Mouse (Mus musculus) liver, postnatal 0 days (tissue): ENCODE results near the gene Tmem190. TPM values are rescaled to one million over a fixed set of nuclear protein-coding genes. Genes with fewer than 3 reads are reported as not detected.
A peak's percentile ranks its signal among the peaks of the same experiment; 100 is the strongest.

Experiments
- ATAC-seq: fragments of 200-750 bp; cut with Nextera tagmentation; 2 replicates; pipeline ENCODE4 v1.8.0; 2017; ENCODE audit warnings: mild to moderate bottlenecking, moderate library complexity
- DNase-seq: peaks from one replicate; pipeline ENCODE4 v3.0.0-alpha.2; 2016
- H3K27ac ChIP-seq: fragments of 300-500 bp; sonication (generic); 2 replicates; pipeline ENCODE4 v1.5.1; 2014; ENCODE audit warnings: antibody characterized with exemption, moderate library complexity, mild to moderate bottlenecking, low read depth
- H3K27me3 ChIP-seq: fragments of 300-500 bp; sonication (generic); 2 replicates; pipeline ENCODE4 v1.6.1; 2014; ENCODE audit warnings: low read length, control low read depth, mixed read lengths; ENCODE audit not compliant: insufficient read depth
- H3K36me3 ChIP-seq: fragments of 300-500 bp; sonication (generic); replicated peaks from 2 replicates; pipeline ENCODE4 v1.6.1; 2014; ENCODE audit warnings: mild to moderate bottlenecking, control low read depth, low read length, moderate library complexity, mixed read lengths; ENCODE audit not compliant: insufficient read depth
- H3K4me1 ChIP-seq: fragments of 300-500 bp; sonication (generic); 2 replicates; pipeline ENCODE4 v1.6.1; 2014; ENCODE audit warnings: antibody characterized with exemption, mild to moderate bottlenecking, control low read depth; ENCODE audit not compliant: insufficient read depth
- H3K4me2 ChIP-seq: fragments of 300-500 bp; sonication (generic); 2 replicates; pipeline ENCODE4 v1.6.1; 2014; ENCODE audit warnings: low read depth, mild to moderate bottlenecking, low read length, moderate library complexity, mixed read lengths
- H3K4me3 ChIP-seq: fragments of 300-500 bp; sonication (generic); 2 replicates; pipeline ENCODE4 v1.5.1; 2014; ENCODE audit warnings: low read depth, low read length
- H3K9ac ChIP-seq: fragments of 300-500 bp; sonication (generic); replicated peaks from 2 replicates; pipeline ENCODE4 v1.6.1; 2014; ENCODE audit warnings: mild to moderate bottlenecking, moderate library complexity
- H3K9me3 ChIP-seq: fragments of 300-500 bp; sonication (generic); 2 replicates; pipeline ENCODE4 v1.6.1; 2016; ENCODE audit warnings: mild to moderate bottlenecking, control low read depth, low read length, mixed read lengths
- CTCF ChIP-seq: sonication (generic); IDR thresholded peaks from 2 replicates; pipeline ENCODE4 v1.5.1; 2016; ENCODE audit warnings: antibody characterized with exemption, low read depth
- EP300 ChIP-seq: IDR thresholded peaks from 2 replicates; pipeline ENCODE4 v1.6.1; 2016; ENCODE audit warnings: antibody characterized with exemption, low read depth, mild to moderate bottlenecking
- WGBS: fragments of 180-500 bp; shearing (Covaris S2); extraction: QIAGEN DNeasy Blood & Tissue Kit; methylation state at CpG from one replicate; pipeline ENCODE4 v1.1.7; 2014; ENCODE audit not compliant: insufficient replicate concordance; 5-methylcytosine and 5-hydroxymethylcytosine counted together
- polyA plus RNA-seq: library from polyadenylated mRNA; unstranded; fragments of >200 nt; fragmentation: Nextera tagmentation; extraction: Ambion mirVana; gene quantifications from 2 replicates; pipeline ENCODE4 v1.2.1, GENCODE M21; 2015

The Tmem190 gene
- polyA plus RNA-seq, 1 experiment from 2014 or later, result 0.34 TPM

DNA sequence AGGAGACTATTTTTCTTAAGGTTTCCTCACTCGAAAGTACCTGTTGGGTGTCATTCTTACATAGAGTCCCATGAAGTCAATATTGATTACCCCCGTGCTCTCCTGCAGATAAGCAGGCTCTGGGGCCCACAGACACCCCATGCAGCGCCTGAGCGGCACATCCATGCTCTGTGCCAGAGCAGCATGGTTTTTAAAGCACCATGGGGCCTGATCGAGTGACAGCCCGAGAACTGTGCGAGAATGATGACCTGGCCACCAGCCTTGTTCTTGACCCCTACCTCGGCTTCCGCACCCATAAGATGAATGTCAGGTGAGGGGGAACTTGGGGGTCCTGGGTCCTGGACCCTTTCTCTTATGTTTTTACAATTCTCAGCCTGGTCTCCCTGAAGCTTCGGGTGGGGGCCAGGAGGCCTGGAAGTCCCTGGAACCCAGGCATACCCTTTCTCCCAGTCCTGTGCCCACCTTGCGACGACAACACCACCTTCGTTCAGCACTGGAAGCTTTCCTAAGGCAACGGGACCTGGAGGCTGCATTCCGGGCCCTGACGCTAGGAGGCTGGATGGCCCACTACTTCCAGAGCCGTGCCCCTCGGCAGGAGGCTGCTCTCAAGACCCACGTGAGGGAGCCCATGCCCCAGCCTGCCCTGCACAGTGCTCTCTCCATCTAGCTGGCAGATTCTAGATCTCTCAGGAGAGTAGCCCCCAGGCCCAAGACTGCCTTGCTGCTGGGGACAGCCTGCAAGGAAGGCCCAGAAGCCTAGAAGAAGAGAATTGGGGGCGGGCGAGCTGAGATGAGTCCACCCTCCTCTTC is 40.9 kb upstream of the Tmem190 start:
- DNase-seq (peak; percentile 40), ATAC-seq (no peak)
- TF ChIP-seq EP300, result no peak
- no peak for TF ChIP-seq CTCF
- peak overlapping the region; percentile 96 for H3K4me3 ChIP-seq
- H3K4me2 ChIP-seq, result peak overlapping the region; percentile 96
- 69% methylated on average over 21 of the region's 21 CpGs for WGBS
- H3K9me3 ChIP-seq, result no peaks in the 10 kb centered on the region
- H3K4me1 ChIP-seq, result peaks cover 57% of the 10 kb centered on the region
- H3K36me3 ChIP-seq, result peaks cover 42% of the 10 kb centered on the region
- H3K9ac ChIP-seq, result peak overlapping the region; percentile 89
- H3K27me3 ChIP-seq, result no peaks in the 10 kb centered on the region
- peak overlapping the region; percentile 94 for H3K27ac ChIP-seq

DNA sequence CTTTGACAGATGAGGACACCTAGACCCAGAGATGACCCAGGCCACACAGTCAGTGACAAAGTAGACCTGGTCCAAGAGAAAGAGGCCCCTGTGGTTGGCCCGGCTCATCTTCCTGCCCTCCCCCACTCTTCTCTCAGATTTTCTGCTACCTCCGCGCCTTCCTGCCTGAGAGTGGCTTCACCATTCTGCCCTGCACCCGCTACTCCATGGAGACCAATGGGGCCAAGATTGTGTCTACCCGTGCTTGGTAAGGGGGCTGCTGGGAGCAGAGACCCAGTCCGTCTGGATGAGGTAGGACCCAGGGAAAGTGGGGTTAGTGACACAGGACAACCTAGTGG is 40.3 kb upstream of the Tmem190 start:
- Histone ChIP-seq H3K9me3 (no peaks in the 10 kb centered on the region), H3K36me3 (peaks cover 46% of the 10 kb centered on the region), H3K27me3 (no peaks in the 10 kb centered on the region), H3K4me1 (peaks cover 62% of the 10 kb centered on the region), H3K27ac (peak overlapping the region; percentile 94), H3K9ac (peak overlapping the region; percentile 89), H3K4me3 (peak overlapping the region; percentile 96), H3K4me2 (peak overlapping the region; percentile 96)
- DNase-seq (no peak), ATAC-seq (no peak)
- no peak for TF ChIP-seq EP300
- no peak for TF ChIP-seq CTCF
- WGBS, result 79% methylated on average over 6 of the region's 6 CpGs

DNA sequence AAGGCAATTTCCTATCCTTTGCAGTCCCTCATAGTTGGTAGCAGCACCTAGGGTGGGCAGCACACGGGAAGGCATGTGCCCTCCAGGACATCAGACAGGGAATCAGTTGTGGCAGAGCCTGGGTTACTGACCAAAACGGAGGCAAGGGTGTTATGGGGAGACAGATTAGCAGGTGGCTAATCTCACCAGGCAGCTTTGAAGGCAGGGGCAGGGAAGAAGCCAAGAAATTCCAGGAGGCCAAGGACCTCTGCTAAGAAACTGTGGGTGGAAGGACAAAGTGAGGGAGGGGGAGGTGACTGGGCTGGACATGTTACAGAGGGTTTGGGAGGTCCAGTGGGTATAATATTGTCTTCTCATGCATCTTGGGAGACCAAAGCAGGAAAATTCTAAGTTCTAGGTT is 39.4 kb upstream of the Tmem190 start:
- H3K4me3 ChIP-seq, result peak overlapping the region; percentile 96
- H3K27ac ChIP-seq, result peak overlapping the region; percentile 94
- no peaks in the 10 kb centered on the region for H3K9me3 ChIP-seq
- peak; percentile 51 for DNase-seq
- no peak for ATAC-seq
- peaks cover 46% of the 10 kb centered on the region for H3K36me3 ChIP-seq
- H3K27me3 ChIP-seq, result no peaks in the 10 kb centered on the region
- WGBS, result 37% methylated on average over 2 of the region's 2 CpGs
- peak overlapping the region; percentile 96 for H3K4me2 ChIP-seq
- peaks cover 71% of the 10 kb centered on the region for H3K4me1 ChIP-seq
- TF ChIP-seq EP300 (peak; percentile 93), CTCF (no peak)
- H3K9ac ChIP-seq, result peak overlapping the region; percentile 89

DNA sequence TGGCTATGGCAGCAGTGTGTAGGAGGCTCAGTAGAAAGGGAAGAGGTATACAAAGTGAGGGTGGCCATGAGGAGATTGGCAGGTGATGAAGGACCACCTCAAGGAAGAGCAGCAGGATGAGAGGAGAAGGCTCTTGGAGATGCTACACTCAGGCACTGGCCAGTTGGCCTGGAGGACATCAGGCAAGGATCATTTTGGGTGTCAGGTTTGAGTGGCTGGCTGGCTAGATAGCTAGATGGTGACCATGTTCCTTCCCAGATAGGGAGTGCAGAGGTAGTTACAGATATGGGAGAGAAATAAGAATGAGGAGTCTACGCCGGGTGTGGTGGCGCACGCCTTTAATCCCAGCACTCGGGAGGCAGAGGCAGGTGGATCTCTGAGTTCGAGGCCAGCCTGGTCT is 37.9 kb upstream of the Tmem190 start:
- peaks cover 46% of the 10 kb centered on the region for H3K36me3 ChIP-seq
- H3K4me2 ChIP-seq, result no peak overlapping the region
- H3K4me3 ChIP-seq, result no peak overlapping the region
- peak overlapping the region; percentile 94 for H3K27ac ChIP-seq
- 84% methylated on average over 5 of the region's 6 CpGs for WGBS
- H3K9me3 ChIP-seq, result no peaks in the 10 kb centered on the region
- no peak overlapping the region for H3K9ac ChIP-seq
- DNase-seq (no peak), ATAC-seq (no peak)
- TF ChIP-seq CTCF (no peak), EP300 (peak; percentile 43; the same call in 1 of the 2 replicates)
- peaks cover 71% of the 10 kb centered on the region for H3K4me1 ChIP-seq
- no peaks in the 10 kb centered on the region for H3K27me3 ChIP-seq

DNA sequence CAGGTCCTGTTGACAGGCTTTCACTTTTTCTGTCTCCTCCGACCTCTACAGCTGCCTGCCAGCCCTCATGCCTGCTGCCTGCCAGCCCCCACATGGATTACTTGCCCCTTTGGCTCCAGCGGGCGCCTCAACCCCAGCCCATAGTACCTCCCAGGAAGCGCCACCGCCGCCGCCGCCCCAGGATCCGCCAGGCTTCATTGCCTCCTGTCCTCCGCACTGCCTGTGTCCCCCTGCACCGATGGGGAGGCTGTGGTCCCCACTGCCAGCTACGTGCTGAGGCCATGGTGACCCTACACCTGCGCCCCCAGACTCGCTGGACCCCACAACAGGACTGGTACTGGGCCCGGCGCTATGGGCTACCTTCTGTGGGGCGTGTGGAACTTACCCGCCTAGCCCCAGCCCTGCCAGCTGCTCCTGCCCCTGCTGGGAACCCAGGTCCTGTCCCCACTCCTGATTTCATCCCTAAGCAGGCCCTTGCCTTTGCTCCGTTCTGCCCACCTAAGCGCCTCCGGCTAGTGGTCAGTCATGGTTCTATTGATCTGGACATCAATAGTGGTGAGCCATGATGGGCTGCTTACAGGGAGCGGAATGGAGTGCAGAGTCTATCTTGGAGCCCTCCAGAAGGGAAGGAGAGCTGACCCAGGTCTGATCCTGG is 36.3 kb upstream of the Tmem190 start:
- DNase-seq (no peak), ATAC-seq (no peak)
- H3K4me1 ChIP-seq, result peaks cover 67% of the 10 kb centered on the region
- 90% methylated on average over 22 of the region's 22 CpGs for WGBS
- no peak for TF ChIP-seq CTCF
- no peak for TF ChIP-seq EP300
- no peaks in the 10 kb centered on the region for H3K27me3 ChIP-seq
- H3K9ac ChIP-seq, result peak overlapping the region; percentile 36
- H3K9me3 ChIP-seq, result no peaks in the 10 kb centered on the region
- H3K4me3 ChIP-seq, result no peak overlapping the region
- peak overlapping the region; percentile 47 for H3K4me2 ChIP-seq
- H3K36me3 ChIP-seq, result peaks cover 48% of the 10 kb centered on the region
- peak overlapping the region; percentile 85 for H3K27ac ChIP-seq

DNA sequence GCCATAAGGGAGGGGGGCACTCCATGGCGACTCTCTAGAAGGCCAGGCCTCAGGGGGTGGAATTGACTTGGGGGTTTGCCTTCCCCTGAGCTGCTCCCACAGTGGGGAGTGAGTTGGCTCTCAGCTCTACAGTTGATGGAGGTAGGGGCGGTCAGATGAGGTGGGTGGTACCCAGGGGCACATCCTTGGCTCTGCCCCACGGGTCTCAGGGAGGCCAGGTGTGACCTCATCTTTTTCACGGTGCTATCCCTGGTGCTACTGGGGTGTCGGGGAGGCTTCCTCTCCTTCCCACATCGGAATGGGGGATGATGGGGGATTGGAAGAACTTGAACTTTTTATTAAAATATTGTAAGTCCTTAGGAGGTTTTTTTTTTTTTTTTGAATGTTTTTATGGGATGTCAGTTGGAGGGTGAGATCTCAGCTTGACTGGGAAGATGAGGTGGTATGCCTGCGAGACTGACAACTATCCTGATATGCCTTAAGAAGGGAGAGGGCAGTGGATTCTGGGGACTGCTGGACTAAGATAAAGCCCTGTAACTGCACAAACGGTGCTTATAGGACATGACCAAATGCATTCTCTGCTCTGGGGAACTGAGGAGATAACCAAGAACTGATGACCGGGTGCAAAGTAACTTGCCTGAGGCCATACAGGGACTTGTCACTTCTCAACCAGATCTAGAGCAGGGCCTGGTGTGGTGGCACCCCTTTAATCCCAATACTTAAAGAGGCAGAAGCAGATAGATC is 35.4 kb upstream of the Tmem190 start:
- H3K4me3 ChIP-seq, result no peak overlapping the region
- peak; percentile 62 for ATAC-seq
- H3K4me2 ChIP-seq, result peak overlapping the region; percentile 47
- DNase-seq, result peak; percentile 29
- H3K27me3 ChIP-seq, result no peaks in the 10 kb centered on the region
- H3K4me1 ChIP-seq, result peaks cover 67% of the 10 kb centered on the region
- peak overlapping the region; percentile 36 for H3K9ac ChIP-seq
- H3K27ac ChIP-seq, result peak overlapping the region; percentile 85
- H3K36me3 ChIP-seq, result peaks cover 45% of the 10 kb centered on the region
- no peaks in the 10 kb centered on the region for H3K9me3 ChIP-seq
- 63% methylated on average over 9 of the region's 9 CpGs for WGBS
- peak; percentile 95 for TF ChIP-seq EP300
- no peak for TF ChIP-seq CTCF
